Mouse (Mus musculus): ENCODE results near the gene Cabp4.

DNA sequence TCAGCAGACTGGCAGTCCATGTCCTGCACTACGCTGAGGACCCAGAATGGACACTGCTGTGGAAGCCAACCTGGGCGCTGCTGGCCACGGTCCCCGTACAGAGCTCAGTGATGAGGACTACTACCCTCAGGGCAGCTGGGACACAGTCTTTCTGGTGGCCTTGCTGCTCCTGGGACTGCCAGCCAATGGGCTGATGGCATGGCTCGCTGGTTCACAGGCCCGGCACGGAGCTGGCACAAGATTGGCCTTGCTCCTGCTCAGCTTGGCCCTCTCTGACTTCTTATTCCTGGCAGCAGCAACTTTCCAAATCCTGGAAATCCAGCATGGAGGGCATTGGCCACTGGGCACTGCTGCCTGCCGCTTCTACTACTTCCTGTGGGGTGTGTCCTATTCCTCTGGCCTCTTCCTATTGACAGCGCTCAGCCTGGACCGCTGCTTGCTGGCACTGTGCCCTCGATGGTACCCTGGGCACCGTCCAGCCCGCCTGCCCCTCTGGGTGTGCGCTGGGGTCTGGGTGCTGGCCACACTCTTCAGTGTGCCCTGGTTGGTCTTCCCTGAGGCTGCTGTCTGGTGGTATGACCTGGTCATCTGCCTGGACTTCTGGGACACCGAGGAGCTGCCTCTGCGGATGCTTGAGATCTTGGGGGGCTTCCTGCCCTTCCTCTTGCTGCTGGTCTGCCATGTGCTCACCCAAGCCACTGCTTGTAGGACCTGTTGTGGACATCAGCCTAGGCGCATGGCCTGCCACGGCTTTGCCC lies 1.2 kb downstream of the Cabp4 start:
- TF ChIP-seq CTCF (IDR thresholded peaks at IDR 0.05; ENCODE audit: extremely low read depth, insufficient read depth, low read length) (no peak), POLR2A (IDR thresholded peaks at IDR 0.05; ENCODE audit: extremely low read depth, insufficient read depth, low read length) (no peak)

Data from cortical plate, adult 2 months (tissue).